Mouse (Mus musculus) cerebellum, adult 2 months (tissue): ENCODE data around the gene Scgn. TPM values are rescaled to one million over a fixed set of nuclear protein-coding genes. Genes with fewer than 3 reads are reported as not detected.

Experiments used
- DNase-seq, 2 experiments: peaks; one replicate each; pipeline ENCODE4 v3.0.0; 2021
- H3K27ac ChIP-seq: fragments of 200-500 bp; 2 replicates; pipeline ENCODE4 v1.5.1; 2012; ENCODE audit warnings: low read length, control low read depth, inconsistent platforms; ENCODE audit not compliant: insufficient read depth
- H3K27me3 ChIP-seq: fragments of 200-500 bp; 2 replicates; pipeline ENCODE4 v1.6.1; 2012; ENCODE audit warnings: inconsistent platforms, mild to moderate bottlenecking, low read length, moderate library complexity; ENCODE audit not compliant: control insufficient read depth, insufficient read depth
- H3K4me1 ChIP-seq: fragments of 200-500 bp; 2 replicates; pipeline ENCODE4 v1.6.1; 2011; ENCODE audit warnings: low read length; ENCODE audit not compliant: control insufficient read depth, insufficient read depth
- H3K4me3 ChIP-seq: fragments of 200-500 bp; replicated peaks from 2 replicates; pipeline ENCODE3; 2011; ENCODE audit warnings: mild to moderate bottlenecking, low read depth, low read length, control low read depth; ENCODE audit not compliant: insufficient read depth
- CTCF ChIP-seq: fragments of 200-500 bp; IDR thresholded peaks from 2 replicates; pipeline ENCODE4 v1.5.1; 2011; ENCODE audit warnings: low read depth, mild to moderate bottlenecking, control low read depth, low read length, moderate library complexity, borderline replicate concordance; ENCODE audit not compliant: insufficient read depth
- POLR2A ChIP-seq: fragments of 200-500 bp; IDR thresholded peaks from 2 replicates; pipeline ENCODE4 v1.6.1; 2011; ENCODE audit warnings: low read length, control low read depth, borderline replicate concordance; ENCODE audit not compliant: insufficient read depth
- WGBS: fragments of 180-500 bp; shearing (Covaris S2); methylation state at CpG from one replicate; pipeline ENCODE4 v1.1.7; 2018; 5-methylcytosine and 5-hydroxymethylcytosine counted together
- polyA plus RNA-seq: library from polyadenylated mRNA; depleted of rRNA; stranded (reverse); fragments of >200 nt; gene quantifications from 2 replicates; pipeline ENCODE4 v1.2.3, GENCODE M21; 2012; rRNA removed

Scgn gene
- 0.11 and 0.21 TPM in 2 replicates for polyA plus RNA-seq

- peaks cover 4% of the 10 kb centered on the region; the same call in 1 of the 2 replicates for H3K4me1 ChIP-seq
- no peak for TF ChIP-seq CTCF
- no peak for TF ChIP-seq POLR2A
- no peak within 1 kb of the TSS for H3K27ac ChIP-seq
- H3K4me3 ChIP-seq, result peak within 1 kb of the TSS; percentile 47
- no peak for DNase-seq
- WGBS, result under 1% methylated on average over 20 of the region's 20 CpGs
- no peaks in the 10 kb centered on the region for H3K27me3 ChIP-seq
Measured at GRCm38 (mm10) chr13:23990928-23991327, at the start of gene Scgn. Gene Scgn, minus strand, starts transcription at chr13:23991214.

- 80% methylated on average over 7 of the region's 7 CpGs for WGBS
- H3K27ac ChIP-seq, result no peak overlapping the region
- TF ChIP-seq POLR2A (no peak), CTCF (no peak)
- DNase-seq, result no peak
- H3K4me3 ChIP-seq, result no peak overlapping the region
- no peaks in the 10 kb centered on the region for H3K27me3 ChIP-seq
- H3K4me1 ChIP-seq, result no peaks in the 10 kb centered on the region
Measured at GRCm38 (mm10) chr13:24040221-24040620, 49.2 kb upstream of the Scgn start.

GRCm38 (mm10) chr13:24037502-24037901, 46.5 kb upstream of the Scgn start:
- no peaks in the 10 kb centered on the region for H3K27me3 ChIP-seq
- H3K27ac ChIP-seq, result no peak overlapping the region
- no peak for TF ChIP-seq CTCF
- TF ChIP-seq POLR2A, result no peak
- DNase-seq, result peak in 1 of 2 experiments; percentile 17
- WGBS, result 61% methylated on average over 3 of the region's 3 CpGs
- no peak overlapping the region for H3K4me3 ChIP-seq
- H3K4me1 ChIP-seq, result no peaks in the 10 kb centered on the region

GRCm38 (mm10) chr13:24036150-24036549, 45.1 kb upstream of the Scgn start:
- H3K27ac ChIP-seq, result no peak overlapping the region
- no peaks in the 10 kb centered on the region for H3K27me3 ChIP-seq
- H3K4me1 ChIP-seq, result no peaks in the 10 kb centered on the region
- H3K4me3 ChIP-seq, result no peak overlapping the region
- DNase-seq, result no peak
- no peak for TF ChIP-seq POLR2A
- TF ChIP-seq CTCF, result no peak
- 71% methylated on average over 18 of the region's 18 CpGs for WGBS

- Histone ChIP-seq H3K4me3 (no peak overlapping the region), H3K27me3 (no peaks in the 10 kb centered on the region), H3K4me1 (no peaks in the 10 kb centered on the region), H3K27ac (no peak overlapping the region)
- WGBS, result 65% methylated on average over 5 of the region's 5 CpGs
- TF ChIP-seq POLR2A, result no peak
- TF ChIP-seq CTCF, result peak; percentile 14; the same call in 1 of the 2 replicates
- peak in 1 of 2 experiments; percentile 15 for DNase-seq
Measured at GRCm38 (mm10) chr13:24027191-24028170, 36.5 kb upstream of the Scgn start.

- H3K4me1 ChIP-seq, result no peaks in the 10 kb centered on the region
- no peak for TF ChIP-seq CTCF
- no peak for TF ChIP-seq POLR2A
- DNase-seq, result no peak
- 95% methylated on average over 4 of the region's 4 CpGs for WGBS
- H3K27ac ChIP-seq, result no peak overlapping the region
- no peaks in the 10 kb centered on the region for H3K27me3 ChIP-seq
- no peak overlapping the region for H3K4me3 ChIP-seq
Measured at GRCm38 (mm10) chr13:24018515-24018914, 27.5 kb upstream of the Scgn start.

- 76% methylated on average over 2 of the region's 2 CpGs for WGBS
- no peak overlapping the region for H3K27ac ChIP-seq
- H3K4me3 ChIP-seq, result no peak overlapping the region
- DNase-seq, result no peak
- peaks cover 5% of the 10 kb centered on the region; the same call in 1 of the 2 replicates for H3K4me1 ChIP-seq
- TF ChIP-seq POLR2A, result no peak
- TF ChIP-seq CTCF, result no peak
- no peaks in the 10 kb centered on the region for H3K27me3 ChIP-seq
Measured at GRCm38 (mm10) chr13:24005528-24005927, 14.5 kb upstream of the Scgn start.

- H3K27ac ChIP-seq, result no peak overlapping the region
- 81% methylated on average over 2 of the region's 2 CpGs for WGBS
- DNase-seq, result no peak
- H3K4me3 ChIP-seq, result no peak overlapping the region
- H3K4me1 ChIP-seq, result peaks cover 10% of the 10 kb centered on the region
- TF ChIP-seq CTCF (no peak), POLR2A (no peak)
- no peaks in the 10 kb centered on the region for H3K27me3 ChIP-seq
Measured at GRCm38 (mm10) chr13:24001797-24002196, 10.8 kb upstream of the Scgn start.
